Mouse (Mus musculus) frontal cortex, postnatal 14 days (tissue): ENCODE measurements around the gene Bdkrb2.
A peak's percentile ranks its signal among the peaks of the same experiment; 100 is the strongest.

Experiments used
- DNase-seq, 2 experiments: peaks; one replicate each; pipeline ENCODE4 v3.0.0; 2022; ENCODE audit warnings: low spot score in 2 of 2

Bdkrb2 gene

DNA sequence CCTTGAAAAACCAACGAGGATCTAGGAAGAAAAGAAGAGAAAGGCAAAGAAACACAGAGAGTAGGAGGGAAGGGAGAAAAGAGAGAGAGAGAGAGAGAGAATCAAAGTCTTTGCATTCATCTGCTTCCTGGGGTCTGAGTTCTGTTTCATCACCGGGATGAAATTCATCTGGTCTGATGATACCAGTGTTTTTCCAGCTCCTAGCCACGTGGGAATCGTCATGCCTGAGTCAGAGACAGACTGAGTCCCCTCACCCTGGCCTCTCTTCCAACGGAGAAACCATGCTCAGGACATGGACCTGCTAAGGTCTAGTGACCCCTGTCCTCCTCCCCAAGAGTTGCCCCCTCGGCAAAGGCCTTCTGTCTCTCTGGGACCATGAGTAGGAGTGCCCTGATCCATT is 16.5 kb upstream of the Bdkrb2 start:
- no peak for DNase-seq

DNA sequence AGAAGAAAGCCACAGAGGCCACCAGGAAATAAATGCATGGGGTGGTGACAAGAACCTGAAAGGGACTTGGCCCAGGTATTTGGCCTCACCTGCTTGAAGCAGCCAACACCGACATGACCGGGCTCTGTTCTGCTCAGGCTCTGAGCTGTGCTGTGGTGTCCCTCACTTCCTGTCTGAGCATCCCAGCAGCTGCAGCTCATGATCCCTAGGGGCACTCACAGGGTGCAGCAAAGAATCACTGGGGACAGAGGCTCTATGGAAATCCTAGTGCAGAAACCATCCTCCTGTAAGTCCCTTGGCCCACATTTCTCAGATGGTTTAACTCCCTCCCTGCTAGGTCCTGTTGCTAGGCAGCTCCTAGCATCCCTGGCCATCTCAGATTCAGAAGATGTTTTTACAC is 15.9 kb upstream of the Bdkrb2 start:
- DNase-seq: no peak

GRCm38 (mm10) chr12:105548001-105548400 is 15.0 kb upstream of the Bdkrb2 start:
- no peak for DNase-seq

GRCm38 (mm10) chr12:105548881-105549280 is 14.1 kb upstream of the Bdkrb2 start:
- DNase-seq: no peak

DNA sequence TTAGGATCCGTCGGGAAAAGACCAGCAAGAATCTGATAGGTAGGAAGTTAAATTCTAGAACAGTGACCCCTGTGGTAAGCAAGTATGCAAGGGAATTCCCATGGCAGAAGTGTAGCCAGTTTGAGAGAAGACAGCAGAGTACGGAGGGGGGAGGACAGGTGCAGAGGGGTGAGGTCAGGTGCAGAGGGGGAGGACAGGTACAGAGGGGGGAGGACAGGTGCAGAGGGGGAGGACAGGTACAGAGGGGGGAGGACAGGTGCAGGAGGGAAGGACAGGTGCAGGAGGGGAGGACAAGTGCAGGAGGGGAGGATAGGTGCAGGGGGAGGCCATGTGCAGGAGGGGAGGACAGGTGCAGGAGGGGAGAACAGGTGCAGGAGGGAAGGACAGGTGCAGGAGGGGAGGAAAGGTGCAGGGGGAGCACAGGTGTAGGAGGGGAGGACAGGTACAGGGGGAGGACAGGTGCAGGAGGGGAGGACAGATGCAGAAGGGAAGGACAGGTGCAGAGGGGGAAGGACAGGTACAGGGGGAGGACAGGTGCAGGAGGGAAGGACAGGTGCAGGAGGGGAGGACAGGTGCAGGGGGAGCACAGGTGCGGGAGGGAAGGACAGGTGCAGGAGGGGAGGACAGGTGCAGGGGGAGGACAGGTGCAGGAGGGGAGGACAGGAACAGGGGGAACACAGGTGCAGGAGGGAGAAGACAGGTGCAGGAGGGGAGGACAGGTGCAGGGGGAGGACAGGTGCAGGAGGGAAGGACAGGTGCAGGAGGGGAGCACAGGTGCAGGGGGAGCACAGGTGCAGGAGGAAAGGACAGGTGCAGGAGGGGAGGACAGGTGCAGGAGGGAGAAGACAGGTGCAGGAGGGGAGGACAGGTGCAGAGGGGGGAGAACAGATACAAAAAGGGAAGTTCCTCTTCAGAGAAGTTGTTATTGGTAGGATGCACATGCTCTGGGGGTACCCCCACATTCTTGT is 12.9 kb upstream of the Bdkrb2 start:
- no peak for DNase-seq

- no peak for DNase-seq
These were observed 11.5 kb upstream of the Bdkrb2 start for GRCm38 (mm10) chr12:105551551-105551989.

DNA sequence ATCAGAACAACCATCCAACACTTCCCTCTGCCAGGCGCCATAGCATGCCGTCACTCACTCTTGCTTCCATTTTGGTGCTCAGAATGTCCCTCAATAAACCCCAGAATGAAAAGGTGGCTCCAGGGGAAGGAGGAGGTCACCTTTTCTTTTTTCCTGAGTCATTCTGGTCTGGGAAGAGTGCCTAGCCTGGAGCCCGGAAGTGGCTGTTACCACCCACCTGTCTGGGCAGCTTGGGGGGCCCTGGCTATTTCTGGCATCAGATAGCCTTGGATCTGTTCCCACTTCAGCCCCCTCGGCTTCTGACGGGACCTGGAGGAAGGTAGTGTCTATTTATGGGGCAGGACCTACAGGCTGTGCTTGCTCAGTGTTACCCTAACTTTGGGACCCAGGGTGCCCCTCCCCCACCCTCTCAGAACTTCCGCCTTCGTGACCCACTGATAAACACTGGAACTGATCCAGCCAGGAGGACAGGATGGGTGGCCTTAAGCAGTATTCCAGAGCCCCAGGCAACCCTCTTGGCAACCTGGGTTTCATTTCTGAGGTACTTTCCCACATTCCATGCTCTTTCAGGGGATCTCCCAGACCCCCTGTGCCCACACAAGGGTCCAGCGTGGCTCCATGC is 8.8 kb upstream of the Bdkrb2 start:
- DNase-seq: no peak

DNA sequence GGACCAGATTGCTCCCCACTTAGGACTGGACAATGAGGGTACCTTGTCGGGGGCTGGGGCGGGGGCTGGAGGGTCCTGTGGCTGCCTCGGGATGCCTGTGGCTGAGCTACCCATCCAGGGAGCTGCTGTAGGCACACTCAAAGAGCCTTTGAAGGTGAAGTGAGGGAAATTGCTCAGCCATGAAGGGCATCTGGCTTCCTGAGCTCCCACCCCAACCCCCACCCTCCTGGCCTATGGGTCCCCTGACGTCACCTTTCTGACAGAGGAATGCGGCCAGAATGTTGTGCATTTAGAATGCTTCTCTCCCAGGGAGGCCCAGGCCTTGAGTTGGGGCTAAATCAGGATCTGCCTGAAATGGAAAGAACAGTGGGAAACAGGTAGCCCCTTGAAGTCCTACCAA is 7.9 kb upstream of the Bdkrb2 start:
- no peak for DNase-seq

DNA sequence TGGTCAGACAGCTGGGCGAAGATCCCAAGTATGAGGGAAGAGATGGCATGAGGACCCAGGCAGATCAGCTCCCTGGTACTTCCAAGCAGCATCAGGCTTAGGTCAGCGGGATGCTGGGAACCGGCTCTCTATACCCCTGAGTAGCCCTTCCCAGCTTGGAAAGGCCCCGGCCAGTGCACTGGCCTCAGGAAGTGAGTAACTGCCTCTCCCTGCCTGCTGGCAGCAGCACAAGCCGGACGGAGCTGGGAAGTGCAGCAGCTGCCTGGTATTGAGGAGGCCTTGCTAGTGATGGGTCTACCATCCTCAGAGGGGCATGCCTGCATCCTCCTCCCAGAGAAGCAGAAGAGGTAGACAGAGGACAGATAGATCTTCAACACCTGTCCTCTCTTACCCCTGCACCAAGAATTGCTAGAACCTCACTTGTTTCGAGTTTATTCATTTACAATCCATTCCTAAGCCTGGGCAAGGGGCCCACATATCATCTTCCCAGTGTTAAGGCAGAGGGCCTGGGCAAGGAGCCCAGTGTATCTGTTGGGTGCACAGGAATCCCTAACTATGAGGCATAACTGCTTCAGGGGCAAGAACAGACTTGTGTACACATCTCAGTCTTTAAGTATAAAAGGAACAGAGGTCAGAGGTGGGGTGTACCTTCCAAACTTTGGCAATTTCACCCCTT is 5.6 kb upstream of the Bdkrb2 start:
- no peak for DNase-seq

GRCm38 (mm10) chr12:105561007-105561534 is 2.0 kb upstream of the Bdkrb2 start:
- no peak for DNase-seq

- no peak for DNase-seq
These were observed 788 bp upstream of the Bdkrb2 start for GRCm38 (mm10) chr12:105562056-105562820.

DNA sequence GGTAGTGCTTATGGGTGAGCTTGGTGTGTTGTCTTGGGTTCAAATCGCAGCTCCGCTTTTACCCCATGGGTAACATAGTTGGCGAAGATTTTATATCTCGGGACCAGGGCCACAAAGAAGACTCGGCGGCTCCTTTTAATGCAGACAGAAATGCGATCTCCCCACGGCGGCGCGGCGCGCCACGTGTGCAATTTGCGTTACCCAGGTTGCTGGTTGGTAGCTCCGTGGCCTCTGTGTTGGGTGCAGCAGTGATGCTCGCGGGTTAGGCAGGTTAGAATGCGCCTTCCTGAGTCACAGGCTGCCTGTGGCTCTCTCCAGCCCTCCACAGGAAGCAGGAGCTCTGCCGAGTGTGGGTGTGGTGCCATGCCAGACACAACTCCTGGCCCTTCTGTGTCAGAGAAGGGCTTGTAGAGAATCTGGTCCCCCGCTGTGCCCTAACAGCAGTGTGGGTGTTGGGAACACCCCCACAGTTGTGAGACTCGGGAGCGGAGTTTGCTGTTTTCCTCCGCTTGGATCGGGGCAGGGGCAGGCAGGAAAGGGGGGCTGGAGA is 775 bp downstream of the Bdkrb2 start:
- DNase-seq: no peak

DNA sequence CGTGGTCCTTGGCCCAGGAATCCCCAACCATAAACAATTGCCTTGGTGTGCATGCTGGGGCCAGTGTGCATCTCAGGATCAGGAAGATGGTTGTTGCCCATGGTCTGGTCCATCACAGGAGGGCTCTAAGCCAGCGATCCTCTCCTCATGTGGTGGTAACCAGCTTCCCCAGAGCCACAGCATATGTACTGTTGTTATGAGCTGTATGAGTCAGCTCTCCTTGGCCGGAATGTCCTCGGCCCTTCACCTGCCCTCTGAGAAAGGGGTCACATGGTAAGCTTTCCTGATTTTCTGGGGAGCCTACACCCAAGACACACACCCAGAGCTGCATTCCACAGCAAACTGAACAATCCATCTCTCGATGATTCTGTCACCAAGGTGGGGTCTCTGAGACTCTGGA is 2.2 kb downstream of the Bdkrb2 start:
- DNase-seq: no peak

GRCm38 (mm10) chr12:105571867-105572266 is 8.8 kb downstream of the Bdkrb2 start:
- no peak for DNase-seq

DNA sequence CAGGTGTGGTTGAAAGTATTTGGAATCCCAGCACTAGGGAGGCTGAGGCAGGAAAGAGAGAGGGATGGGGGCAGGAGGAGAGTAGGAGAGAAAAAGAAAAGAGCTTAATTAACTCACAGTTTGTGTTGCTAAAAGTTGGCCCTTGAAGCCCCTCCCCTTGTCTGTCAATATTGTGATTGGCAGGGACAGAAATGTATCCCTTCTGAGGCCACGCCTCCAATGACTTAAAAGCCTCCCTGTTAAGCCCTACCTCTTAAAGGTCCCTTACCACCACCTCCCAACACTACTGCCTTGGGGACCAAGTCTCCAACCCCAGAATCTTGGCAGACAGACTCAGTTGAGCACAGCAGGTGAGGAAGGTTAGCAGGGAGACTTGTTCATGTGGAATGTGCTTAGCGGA is 9.6 kb downstream of the Bdkrb2 start:
- DNase-seq: no peak

- DNase-seq: no peak
These were observed 11.3 kb downstream of the Bdkrb2 start for GRCm38 (mm10) chr12:105574356-105574755.

DNA sequence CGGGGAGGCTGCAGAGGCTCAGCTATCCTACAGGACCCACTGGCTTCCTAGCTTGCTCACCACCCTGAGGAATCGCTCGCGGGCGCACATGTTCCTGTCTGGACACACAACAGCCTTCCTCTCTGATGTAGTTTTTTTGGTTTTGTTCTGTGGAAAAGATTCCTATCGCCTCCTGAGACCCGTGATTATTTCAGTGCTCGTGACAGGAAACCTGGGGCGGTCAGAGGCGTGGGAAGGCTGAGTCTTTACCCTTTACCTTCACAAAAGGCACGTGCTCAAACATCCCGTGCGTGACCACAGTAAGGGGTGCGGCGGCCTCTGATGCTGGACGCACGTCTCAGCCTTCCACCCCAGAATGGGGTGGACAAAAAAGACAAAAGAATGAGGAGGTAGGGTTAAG is 17.5 kb downstream of the Bdkrb2 start:
- DNase-seq: no peak

DNA sequence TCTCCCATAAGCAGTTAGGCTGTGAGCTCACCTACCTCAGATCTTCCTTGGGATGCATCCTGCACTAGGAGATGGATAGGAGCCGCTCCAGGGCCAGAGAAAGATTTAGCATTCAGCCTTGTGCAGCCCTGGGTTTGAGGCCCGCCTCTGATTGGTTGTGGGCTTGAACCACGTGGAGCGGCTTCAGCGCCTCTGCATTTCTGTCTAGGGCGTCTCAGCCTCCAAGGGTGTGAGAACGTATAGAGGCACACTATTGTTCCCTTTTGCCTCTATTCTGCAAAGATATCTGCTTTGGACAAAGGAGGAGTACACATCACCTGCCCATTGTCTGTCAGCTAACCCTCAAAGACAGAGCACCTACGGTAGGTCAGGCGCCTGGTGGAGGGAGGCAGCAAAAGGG is 19.5 kb downstream of the Bdkrb2 start:
- DNase-seq: no peak

GRCm38 (mm10) chr12:105583484-105583883 is 20.5 kb downstream of the Bdkrb2 start:
- no peak for DNase-seq

DNA sequence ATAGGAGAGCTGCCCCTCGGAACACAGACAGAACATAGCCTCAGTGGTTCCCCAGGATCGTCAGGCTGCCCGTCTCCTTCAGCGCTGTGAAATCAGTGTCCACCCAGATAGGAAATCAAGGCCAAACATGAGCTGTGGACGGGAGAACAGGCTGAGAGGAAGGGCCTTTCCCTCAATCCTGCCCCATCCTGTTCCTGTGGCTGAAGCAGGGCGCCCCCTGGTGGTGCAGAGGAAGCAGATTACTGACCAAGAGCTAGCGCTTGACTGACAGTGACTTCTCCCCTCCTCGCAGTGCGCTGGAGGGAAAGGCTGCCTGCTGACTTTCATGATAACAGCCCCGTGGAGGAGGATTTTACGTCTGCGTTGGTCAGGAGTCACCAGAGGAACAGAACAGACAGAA is 21.8 kb downstream of the Bdkrb2 start:
- peak in 1 of 2 experiments; percentile 41 for DNase-seq

DNA sequence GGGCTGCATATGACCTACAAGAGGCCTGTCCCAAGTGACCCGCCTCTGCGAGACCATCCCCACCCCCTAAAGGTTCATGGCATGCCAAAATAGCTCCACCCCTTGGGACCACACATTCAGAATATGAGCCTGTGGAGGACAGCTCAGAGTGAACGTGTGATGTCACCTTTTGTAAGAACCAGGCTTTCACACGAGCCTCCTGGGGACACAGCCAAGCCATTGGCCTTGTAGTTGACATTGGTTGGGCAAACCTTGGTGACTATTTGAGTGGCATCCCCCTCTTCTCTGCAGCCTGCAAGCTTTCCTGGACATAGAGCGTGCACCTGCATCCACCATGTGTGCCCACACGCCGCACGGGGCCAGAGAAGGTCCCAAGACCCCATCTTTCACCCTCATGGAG is 24.5 kb downstream of the Bdkrb2 start:
- no peak for DNase-seq
